Mouse (Mus musculus): ENCODE measurements at regions not wholly inside any gene's neighbourhood (a gene's known extent, or its start where the extent isn't known, plus 50 kb on each side); places are given as distances from the start of the nearest gene placed in this dataset.
"Not testable (repeated sequence)": the region's sequence is repeated elsewhere in the genome, so short reads cannot be mapped to it uniquely, and the experiment has no call there.

- ATAC-seq (ENCODE audit: low FRiP score, low TSS enrichment): no peak
- H3K9ac ChIP-seq (replicated peaks; ENCODE audit: low read length): no peak overlapping the region
- DNase-seq: no peak
- H3K36me3 ChIP-seq (ENCODE audit: control insufficient read depth, insufficient read depth, low read length): no peaks in the 10 kb centered on the region
- WGBS: 91% methylated on average over 2 of the region's 2 CpGs
- H3K4me2 ChIP-seq (ENCODE audit: low read length): no peak overlapping the region
- no peak overlapping the region for H3K27ac ChIP-seq (replicated peaks; ENCODE audit: low read depth, low read length)
- H3K4me1 ChIP-seq (ENCODE audit: control insufficient read depth, insufficient read depth, low read length): no peaks in the 10 kb centered on the region
- H3K27me3 ChIP-seq (ENCODE audit: control insufficient read depth, insufficient read depth, low read length): no peaks in the 10 kb centered on the region
- H3K9me3 ChIP-seq (ENCODE audit: control insufficient read depth, low read length): no peaks in the 10 kb centered on the region
- H3K4me3 ChIP-seq (replicated peaks; ENCODE audit: low read depth, low read length): no peak overlapping the region
These were observed 169.9 kb upstream of the Frmd6 start for GRCm38 (mm10) chr12:70655411-70655811.

GRCm38 (mm10) chr12:70655900-70656544 lies 169.3 kb upstream of the Frmd6 start:
- Histone ChIP-seq H3K9ac (replicated peaks; ENCODE audit: low read length) (no peak overlapping the region), H3K9me3 (ENCODE audit: control insufficient read depth, low read length) (no peaks in the 10 kb centered on the region), H3K36me3 (ENCODE audit: control insufficient read depth, insufficient read depth, low read length) (no peaks in the 10 kb centered on the region), H3K4me2 (ENCODE audit: low read length) (no peak overlapping the region), H3K4me3 (replicated peaks; ENCODE audit: low read depth, low read length) (no peak overlapping the region), H3K27ac (replicated peaks; ENCODE audit: low read depth, low read length) (no peak overlapping the region), H3K4me1 (ENCODE audit: control insufficient read depth, insufficient read depth, low read length) (no peaks in the 10 kb centered on the region), H3K27me3 (ENCODE audit: control insufficient read depth, insufficient read depth, low read length) (no peaks in the 10 kb centered on the region)
- DNase-seq: no peak
- 77% methylated on average over 8 of the region's 8 CpGs for WGBS
- no peak for ATAC-seq (ENCODE audit: low FRiP score, low TSS enrichment)

GRCm38 (mm10) chr12:70656805-70657492 lies 168.4 kb upstream of the Frmd6 start:
- H3K9ac ChIP-seq (replicated peaks; ENCODE audit: low read length): no peak overlapping the region
- H3K4me3 ChIP-seq (replicated peaks; ENCODE audit: low read depth, low read length): no peak overlapping the region
- H3K36me3 ChIP-seq (ENCODE audit: control insufficient read depth, insufficient read depth, low read length): no peaks in the 10 kb centered on the region
- H3K27ac ChIP-seq (replicated peaks; ENCODE audit: low read depth, low read length): no peak overlapping the region
- WGBS: 78% methylated on average over 7 of the region's 7 CpGs
- ATAC-seq (ENCODE audit: low FRiP score, low TSS enrichment) (no peak), DNase-seq (no peak)
- no peak overlapping the region for H3K4me2 ChIP-seq (ENCODE audit: low read length)
- no peaks in the 10 kb centered on the region for H3K4me1 ChIP-seq (ENCODE audit: control insufficient read depth, insufficient read depth, low read length)
- no peaks in the 10 kb centered on the region for H3K9me3 ChIP-seq (ENCODE audit: control insufficient read depth, low read length)
- no peaks in the 10 kb centered on the region for H3K27me3 ChIP-seq (ENCODE audit: control insufficient read depth, insufficient read depth, low read length)

GRCm38 (mm10) chr12:70657493-70657810 lies 167.9 kb upstream of the Frmd6 start:
- H3K9me3 ChIP-seq (ENCODE audit: control insufficient read depth, low read length): no peaks in the 10 kb centered on the region
- no peaks in the 10 kb centered on the region for H3K36me3 ChIP-seq (ENCODE audit: control insufficient read depth, insufficient read depth, low read length)
- no peak overlapping the region for H3K27ac ChIP-seq (replicated peaks; ENCODE audit: low read depth, low read length)
- ATAC-seq (ENCODE audit: low FRiP score, low TSS enrichment): no peak
- no peak overlapping the region for H3K4me3 ChIP-seq (replicated peaks; ENCODE audit: low read depth, low read length)
- DNase-seq: no peak
- H3K4me2 ChIP-seq (ENCODE audit: low read length): no peak overlapping the region
- no peak overlapping the region for H3K9ac ChIP-seq (replicated peaks; ENCODE audit: low read length)
- no peaks in the 10 kb centered on the region for H3K4me1 ChIP-seq (ENCODE audit: control insufficient read depth, insufficient read depth, low read length)
- no peaks in the 10 kb centered on the region for H3K27me3 ChIP-seq (ENCODE audit: control insufficient read depth, insufficient read depth, low read length)
- WGBS: 80% methylated on average over 3 of the region's 3 CpGs

GRCm38 (mm10) chr12:70658106-70658505 lies 167.2 kb upstream of the Frmd6 start:
- ATAC-seq (ENCODE audit: low FRiP score, low TSS enrichment) (no peak), DNase-seq (no peak)
- Histone ChIP-seq H3K4me1 (ENCODE audit: control insufficient read depth, insufficient read depth, low read length) (no peaks in the 10 kb centered on the region), H3K4me2 (ENCODE audit: low read length) (no peak overlapping the region), H3K27ac (replicated peaks; ENCODE audit: low read depth, low read length) (no peak overlapping the region), H3K27me3 (ENCODE audit: control insufficient read depth, insufficient read depth, low read length) (no peaks in the 10 kb centered on the region), H3K4me3 (replicated peaks; ENCODE audit: low read depth, low read length) (no peak overlapping the region), H3K9me3 (ENCODE audit: control insufficient read depth, low read length) (no peaks in the 10 kb centered on the region), H3K36me3 (ENCODE audit: control insufficient read depth, insufficient read depth, low read length) (no peaks in the 10 kb centered on the region), H3K9ac (replicated peaks; ENCODE audit: low read length) (no peak overlapping the region)
- WGBS: 89% methylated on average over 5 of the region's 5 CpGs

- no peak overlapping the region for H3K27ac ChIP-seq (replicated peaks; ENCODE audit: low read depth, low read length)
- H3K9ac ChIP-seq (replicated peaks; ENCODE audit: low read length): no peak overlapping the region
- H3K27me3 ChIP-seq (ENCODE audit: control insufficient read depth, insufficient read depth, low read length): no peaks in the 10 kb centered on the region
- ATAC-seq (ENCODE audit: low FRiP score, low TSS enrichment): no peak
- no peaks in the 10 kb centered on the region for H3K36me3 ChIP-seq (ENCODE audit: control insufficient read depth, insufficient read depth, low read length)
- H3K4me1 ChIP-seq (ENCODE audit: control insufficient read depth, insufficient read depth, low read length): no peaks in the 10 kb centered on the region
- no peak for DNase-seq
- H3K4me2 ChIP-seq (ENCODE audit: low read length): no peak overlapping the region
- H3K9me3 ChIP-seq (ENCODE audit: control insufficient read depth, low read length): no peaks in the 10 kb centered on the region
- WGBS: 88% methylated on average over 4 of the region's 4 CpGs
- no peak overlapping the region for H3K4me3 ChIP-seq (replicated peaks; ENCODE audit: low read depth, low read length)
These were observed 164.9 kb upstream of the Frmd6 start for GRCm38 (mm10) chr12:70660388-70660787.

- not testable (repeated sequence) for H3K4me2 ChIP-seq (ENCODE audit: low read length); H3K9me3 ChIP-seq (ENCODE audit: control insufficient read depth, low read length); H3K27me3 ChIP-seq (ENCODE audit: control insufficient read depth, insufficient read depth, low read length); H3K27ac ChIP-seq (replicated peaks; ENCODE audit: low read depth, low read length); H3K9ac ChIP-seq (replicated peaks; ENCODE audit: low read length); H3K4me3 ChIP-seq (replicated peaks; ENCODE audit: low read depth, low read length); ATAC-seq (ENCODE audit: low FRiP score, low TSS enrichment); H3K36me3 ChIP-seq (ENCODE audit: control insufficient read depth, insufficient read depth, low read length); DNase-seq; H3K4me1 ChIP-seq (ENCODE audit: control insufficient read depth, insufficient read depth, low read length)
- WGBS: 95% methylated on average over 5 of the region's 8 CpGs
These were observed 157.2 kb upstream of the Frmd6 start for GRCm38 (mm10) chr12:70668158-70668557.

- no peaks in the 10 kb centered on the region for H3K36me3 ChIP-seq (ENCODE audit: control insufficient read depth, insufficient read depth, low read length)
- no peak overlapping the region for H3K4me2 ChIP-seq (ENCODE audit: low read length)
- H3K9me3 ChIP-seq (ENCODE audit: control insufficient read depth, low read length): no peaks in the 10 kb centered on the region
- H3K4me3 ChIP-seq (replicated peaks; ENCODE audit: low read depth, low read length): no peak overlapping the region
- H3K9ac ChIP-seq (replicated peaks; ENCODE audit: low read length): no peak overlapping the region
- DNase-seq (no peak), ATAC-seq (ENCODE audit: low FRiP score, low TSS enrichment) (no peak)
- H3K27ac ChIP-seq (replicated peaks; ENCODE audit: low read depth, low read length): no peak overlapping the region
- H3K27me3 ChIP-seq (ENCODE audit: control insufficient read depth, insufficient read depth, low read length): no peaks in the 10 kb centered on the region
- no peaks in the 10 kb centered on the region for H3K4me1 ChIP-seq (ENCODE audit: control insufficient read depth, insufficient read depth, low read length)
- 92% methylated on average over 7 of the region's 7 CpGs for WGBS
These were observed 153.2 kb upstream of the Frmd6 start for GRCm38 (mm10) chr12:70672115-70672514.

GRCm38 (mm10) chr12:70673188-70673587 lies 152.1 kb upstream of the Frmd6 start:
- no peak for ATAC-seq (ENCODE audit: low FRiP score, low TSS enrichment)

More at GRCm38 (mm10) chr12:70673188-70673587, 152.1 kb upstream of the Frmd6 start:
- no peaks in the 10 kb centered on the region for H3K9me3 ChIP-seq (ENCODE audit: control insufficient read depth, low read length)
- H3K4me2 ChIP-seq (ENCODE audit: low read length): no peak overlapping the region
- H3K4me1 ChIP-seq (ENCODE audit: control insufficient read depth, insufficient read depth, low read length): no peaks in the 10 kb centered on the region
- H3K4me3 ChIP-seq (replicated peaks; ENCODE audit: low read depth, low read length): no peak overlapping the region
- no peaks in the 10 kb centered on the region for H3K27me3 ChIP-seq (ENCODE audit: control insufficient read depth, insufficient read depth, low read length)
- 78% methylated on average over 11 of the region's 11 CpGs for WGBS
- H3K27ac ChIP-seq (replicated peaks; ENCODE audit: low read depth, low read length): no peak overlapping the region
- H3K9ac ChIP-seq (replicated peaks; ENCODE audit: low read length): no peak overlapping the region
- DNase-seq: no peak
- H3K36me3 ChIP-seq (ENCODE audit: control insufficient read depth, insufficient read depth, low read length): no peaks in the 10 kb centered on the region

Measured in midbrain, embryonic 14.5 days (tissue).